ENCODE assay signal across 8 mouse cellular contexts in the genomic region with DNA sequence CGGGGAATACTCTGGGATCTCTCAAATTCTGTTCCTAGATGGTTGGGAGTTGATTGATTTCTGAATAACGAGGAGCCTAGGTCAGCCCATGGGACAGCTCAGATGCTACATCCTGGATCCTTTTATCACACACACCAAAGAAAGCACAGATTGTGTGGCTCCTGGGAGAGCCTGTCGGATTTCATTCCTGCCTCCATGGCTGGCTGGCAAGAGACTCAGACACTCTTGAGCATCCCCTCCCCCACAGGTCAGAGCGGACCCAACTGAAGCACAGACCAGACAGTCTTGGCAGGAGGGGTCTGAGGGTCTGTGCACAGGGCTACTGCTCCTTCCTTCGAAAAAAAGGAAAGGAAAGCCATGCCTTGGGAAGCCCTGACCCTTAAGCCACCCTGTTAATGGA. TPM values are rescaled to one million over a fixed set of nuclear protein-coding genes. Genes with fewer than 3 reads are reported as not detected.
DNase-seq lines count a peak whose midpoint lies in the region; ATAC-seq and TF ChIP-seq lines count a peak whose summit lies in the region.
"Had no signal": no experiment of that assay in that cellular context is flagged by ENCODE, and none has a peak within 500 bp of the region (broad histone marks: within the 10 kb centered on the region; RNA-seq: fewer than 3 reads in every experiment).

No protein-coding gene starts in this region.

- TF ChIP-seq CTCF in hindbrain, postnatal 0 days (IDR thresholded peaks at IDR 0.05; ENCODE audit: low read depth), result no peak

- ATAC-seq in lung, embryonic 16.5 days (ENCODE audit: low read depth), result no peak
- ATAC-seq in hindbrain, postnatal 0 days, result no peak
- ATAC-seq in stomach, embryonic 15.5 days (ENCODE audit: insufficient read depth, low FRiP score, low read depth), result no peak

- no peak overlapping the region for H3K9ac ChIP-seq in lung, embryonic 16.5 days (ENCODE audit: low read length)
- H3K9ac ChIP-seq in hindbrain, postnatal 0 days (replicated peaks; ENCODE audit: low read length), result peak overlapping the region; percentile 31; the same call in 1 of the 2 replicates
- H3K9ac ChIP-seq in stomach, embryonic 15.5 days, result no peak overlapping the region

- no peaks in the 10 kb centered on the region for H3K36me3 ChIP-seq in lung, embryonic 16.5 days (ENCODE audit: control insufficient read depth, insufficient read depth, low read length)
- no peaks in the 10 kb centered on the region; the same call in 1 of the 2 replicates for H3K36me3 ChIP-seq in hindbrain, postnatal 0 days (ENCODE audit: insufficient read depth, low read length)
- H3K36me3 ChIP-seq in stomach, embryonic 15.5 days, result peaks cover 6% of the 10 kb centered on the region; the same call in 1 of the 2 replicates

- peak overlapping the region; percentile 88; the same call in 1 of the 2 replicates for H3K4me2 ChIP-seq in lung, embryonic 16.5 days (ENCODE audit: low read depth, low read length)
- peak overlapping the region; percentile 90 for H3K4me2 ChIP-seq in hindbrain, postnatal 0 days (ENCODE audit: low read depth, low read length)
- peak overlapping the region; percentile 68 for H3K4me2 ChIP-seq in stomach, embryonic 15.5 days

- peaks cover 16% of the 10 kb centered on the region for H3K4me1 ChIP-seq in lung, embryonic 16.5 days (replicated peaks; ENCODE audit: control insufficient read depth, insufficient read depth, low read length)
- H3K4me1 ChIP-seq in hindbrain, postnatal 0 days (ENCODE audit: insufficient read depth, low read length), result peaks cover 16% of the 10 kb centered on the region
- H3K4me1 ChIP-seq in stomach, embryonic 15.5 days, result peaks cover 13% of the 10 kb centered on the region

- 20% methylated on average over 5 of the region's 5 CpGs for WGBS in lung, embryonic 16.5 days
- 17% methylated on average over 5 of the region's 5 CpGs for WGBS in hindbrain, postnatal 0 days
- WGBS in stomach, embryonic 15.5 days, result 43% methylated on average over 5 of the region's 5 CpGs

- no peak for DNase-seq in lung, postnatal 14 days
- DNase-seq in embryo, embryonic 11 days, result peak; percentile 41
- peak; percentile 62 for DNase-seq in hindbrain, postnatal 0 days (ENCODE audit: low spot score)
- DNase-seq in gastrocnemius, adult 8-10 months (ENCODE audit: low spot score in 2 of 2), result no peak
- DNase-seq in urinary bladder, postnatal 10 days (ENCODE audit: low spot score), result no peak

- H3K27me3 ChIP-seq in lung, embryonic 16.5 days (ENCODE audit: control insufficient read depth, insufficient read depth, low read depth, low read length), result peaks cover 5% of the 10 kb centered on the region; the same call in 1 of the 2 replicates
- H3K27me3 ChIP-seq in hindbrain, postnatal 0 days (ENCODE audit: insufficient read depth, low read length), result no peaks in the 10 kb centered on the region
- no peaks in the 10 kb centered on the region for H3K27me3 ChIP-seq in stomach, embryonic 15.5 days (replicated peaks)

- H3K27ac ChIP-seq in lung, embryonic 16.5 days (ENCODE audit: low read length), result no peak overlapping the region
- H3K27ac ChIP-seq in hindbrain, postnatal 0 days, result peak overlapping the region; percentile 78
- no peak overlapping the region for H3K27ac ChIP-seq in stomach, embryonic 15.5 days

- no peaks in the 10 kb centered on the region for H3K9me3 ChIP-seq in lung, embryonic 16.5 days (ENCODE audit: control insufficient read depth, low read length)
- no peaks in the 10 kb centered on the region for H3K9me3 ChIP-seq in hindbrain, postnatal 0 days (ENCODE audit: low read length)
- no peaks in the 10 kb centered on the region for H3K9me3 ChIP-seq in stomach, embryonic 15.5 days

- H3K4me3 ChIP-seq in lung, embryonic 16.5 days (ENCODE audit: low read length), result no peak overlapping the region; the same call in 1 of the 2 replicates
- H3K4me3 ChIP-seq in hindbrain, postnatal 0 days (ENCODE audit: low read length), result peak overlapping the region; percentile 87
- no peak overlapping the region for H3K4me3 ChIP-seq in stomach, embryonic 15.5 days (replicated peaks)

RNA-seq across cellular contexts. Expression of gene Shf, which starts 2.3 kb away (rescaled TPM):
- 2.5 and 2.9 TPM in 2 replicates for polyA plus RNA-seq in lung, embryonic 16.5 days (2015; fragmentation: Nextera tagmentation; extraction: Ambion mirVana)
- 131 and 134 TPM in 2 replicates for total RNA-seq in hindbrain, postnatal 0 days (2014; rRNA removed)
- 12.2 and 13.0 TPM in 2 replicates for polyA plus RNA-seq in hindbrain, postnatal 0 days (2015; fragmentation: Nextera tagmentation; extraction: Ambion mirVana)
- 2.3 and 2.6 TPM in 2 replicates for polyA plus RNA-seq in stomach, embryonic 15.5 days (2015; fragmentation: Nextera tagmentation; extraction: Ambion mirVana)
- total RNA-seq in gastrocnemius, adult 8-10 months (2022), result 1 to 10 TPM; 1.3 to 1.9 (median 1.4) TPM

RNA-seq across cellular contexts. Expression of gene Duox1, which starts 51.2 kb away (rescaled TPM):
- polyA plus RNA-seq in lung, embryonic 16.5 days (2015; fragmentation: Nextera tagmentation; extraction: Ambion mirVana), result 0.03 and 0.16 TPM in 2 replicates
- 0.10 and 0.11 TPM in 2 replicates for total RNA-seq in hindbrain, postnatal 0 days (2014; rRNA removed)
- 0.10 and 0.14 TPM in 2 replicates for polyA plus RNA-seq in hindbrain, postnatal 0 days (2015; fragmentation: Nextera tagmentation; extraction: Ambion mirVana)
- 1.0 and 2.0 TPM in 2 replicates for polyA plus RNA-seq in stomach, embryonic 15.5 days (2015; fragmentation: Nextera tagmentation; extraction: Ambion mirVana)
- total RNA-seq in gastrocnemius, adult 8-10 months (2022), result under 1 TPM; 0.19 to 0.38 (median 0.29) TPM

RNA-seq across cellular contexts. Expression of gene Duoxa1, which starts 53.2 kb away (rescaled TPM):
- polyA plus RNA-seq in lung, embryonic 16.5 days (2015; fragmentation: Nextera tagmentation; extraction: Ambion mirVana), result 0.30 and 0.51 TPM in 2 replicates
- not detected in 2 replicates for total RNA-seq in hindbrain, postnatal 0 days (2014; rRNA removed)
- polyA plus RNA-seq in hindbrain, postnatal 0 days (2015; fragmentation: Nextera tagmentation; extraction: Ambion mirVana), result 0.35 TPM in 2 replicates
- 3.1 and 6.1 TPM in 2 replicates for polyA plus RNA-seq in stomach, embryonic 15.5 days (2015; fragmentation: Nextera tagmentation; extraction: Ambion mirVana)
- total RNA-seq in gastrocnemius, adult 8-10 months (2022), result under 1 TPM in 3 of 4 experiments, not detected in 1; 0.48 to 0.63 (median 0.62) TPM
- total RNA-seq: left cerebral cortex, postnatal 14 days had no signal

RNA-seq across cellular contexts. Expression of gene Slc28a2, which starts 59.6 kb away (rescaled TPM):
- 0.14 and 0.24 TPM in 2 replicates for polyA plus RNA-seq in lung, embryonic 16.5 days (2015; fragmentation: Nextera tagmentation; extraction: Ambion mirVana)
- total RNA-seq in hindbrain, postnatal 0 days (2014; rRNA removed), result 0.16 TPM in 1 of 2 replicates, not detected in the other
- 0.13 TPM in 1 of 2 replicates, not detected in the other for polyA plus RNA-seq in hindbrain, postnatal 0 days (2015; fragmentation: Nextera tagmentation; extraction: Ambion mirVana)
- 14.3 and 20.0 TPM in 2 replicates for polyA plus RNA-seq in stomach, embryonic 15.5 days (2015; fragmentation: Nextera tagmentation; extraction: Ambion mirVana)
- 1 to 10 TPM; 4.6 to 5.7 (median 5.2) TPM for total RNA-seq in gastrocnemius, adult 8-10 months (2022)
- total RNA-seq: left cerebral cortex, postnatal 14 days had no signal

Comparison
In these comparisons a context has a peak if more than half of its experiments do, and no peak if none do; other contexts are left out.
1. DNase-seq: peak in embryo, embryonic 11 days (single experiment) and hindbrain, postnatal 0 days (single experiment); none in lung, postnatal 14 days (single experiment), gastrocnemius, adult 8-10 months (0 of 2) and urinary bladder, postnatal 10 days (single experiment).
2. Peak in every context shown above with its lines, with median percentiles within 50 percentile points of each other: H3K4me2 ChIP-seq.